Mouse (Mus musculus) NIH3T3 (cell line): ENCODE results near the gene Dazap2.

Source experiments
- DNase-seq: peaks from one replicate; pipeline ENCODE4 v3.0.0-alpha.2; 2012; ENCODE audit warnings: low read depth

Gene Dazap2

GRCm38 (mm10) chr15:100639972-100640750, 25.0 kb downstream of the Dazap2 start:
- DNase-seq: no peak

GRCm38 (mm10) chr15:100641226-100641810, 26.2 kb downstream of the Dazap2 start:
- DNase-seq: no peak

- no peak for DNase-seq
These were observed 27.3 kb downstream of the Dazap2 start for GRCm38 (mm10) chr15:100642451-100642850.

- no peak for DNase-seq
These were observed 31.0 kb downstream of the Dazap2 start for GRCm38 (mm10) chr15:100646161-100646560.

DNA sequence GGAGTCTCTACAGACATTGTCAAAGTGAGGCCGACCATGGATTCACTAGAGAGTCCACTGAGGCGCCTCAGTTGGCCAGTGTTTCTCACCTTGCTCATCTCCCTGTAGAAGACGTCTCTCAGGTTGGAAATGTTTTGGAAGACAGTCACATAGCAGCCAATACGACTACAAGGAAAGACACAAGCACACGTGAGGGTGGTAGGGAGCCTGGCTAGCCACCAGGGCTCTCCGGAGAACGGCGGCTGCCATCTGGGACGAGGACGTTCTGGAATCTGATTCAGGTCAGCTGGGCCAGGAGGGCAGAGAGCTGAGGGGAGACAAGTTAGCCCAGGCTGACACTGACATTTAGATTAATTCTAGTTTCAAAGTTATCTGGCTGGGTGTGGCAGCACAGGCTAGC, 35.0 kb downstream of the Dazap2 start:
- no peak for DNase-seq

DNA sequence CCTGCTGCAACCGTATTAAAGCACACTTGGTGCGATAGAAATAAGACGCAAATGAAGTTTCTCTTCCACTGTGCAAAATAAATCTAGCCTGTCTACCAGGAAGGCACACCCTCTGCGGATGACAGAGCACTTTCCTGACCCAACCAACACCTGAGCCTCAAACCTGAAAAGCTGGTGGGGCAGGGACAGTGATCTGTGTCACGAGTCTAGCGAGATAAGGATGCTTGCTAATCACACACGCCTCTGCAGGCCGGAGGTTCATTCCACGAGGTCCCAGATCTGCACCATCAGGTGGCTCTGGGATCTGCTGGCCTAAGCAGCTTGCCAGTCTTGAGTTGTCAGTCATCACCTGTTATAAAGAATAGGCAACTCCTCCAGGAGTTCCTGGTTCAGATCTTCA, 36.5 kb downstream of the Dazap2 start:
- no peak for DNase-seq

- DNase-seq: no peak
These were observed 39.1 kb downstream of the Dazap2 start for GRCm38 (mm10) chr15:100654271-100654670.

- DNase-seq: no peak
These were observed 40.1 kb downstream of the Dazap2 start for GRCm38 (mm10) chr15:100655201-100655600.

DNA sequence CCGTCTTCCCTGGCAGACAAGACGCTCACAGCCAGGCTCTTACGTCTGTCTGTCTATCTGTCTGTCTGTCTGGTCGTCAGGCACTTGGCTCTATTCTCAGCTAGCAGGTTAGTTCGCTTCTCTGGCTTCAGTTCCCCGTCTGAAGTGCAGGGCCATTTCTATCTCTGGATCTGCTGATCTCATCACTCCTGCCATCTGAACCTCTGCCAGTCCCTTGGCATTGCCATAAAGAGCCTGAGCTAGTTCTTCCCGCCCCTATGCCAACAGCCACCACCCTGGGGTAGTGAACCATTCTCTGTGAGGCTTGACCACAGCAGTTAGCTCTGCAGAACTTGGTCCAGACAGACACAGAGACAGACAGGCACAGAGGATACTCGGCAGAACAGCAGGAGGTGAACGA, 45.2 kb downstream of the Dazap2 start:
- DNase-seq: no peak

DNA sequence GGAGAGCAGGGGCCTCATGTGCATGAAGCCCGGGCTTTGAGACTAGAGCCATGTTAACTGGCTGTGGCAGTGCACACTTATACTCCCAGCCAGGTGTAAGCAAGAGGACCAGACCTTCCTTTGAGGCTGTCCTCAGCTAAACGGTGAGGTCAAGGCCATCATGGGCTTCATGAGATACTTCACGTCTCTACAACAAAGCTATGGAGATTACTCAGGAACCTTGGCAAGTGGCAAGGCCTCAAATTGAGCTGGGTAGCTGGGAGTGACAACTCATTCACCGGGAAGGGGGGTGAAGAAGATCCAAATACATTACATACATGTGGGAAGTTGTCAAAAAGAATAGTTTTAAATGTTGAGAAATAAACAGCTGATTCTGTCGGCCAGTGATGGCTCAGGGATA, 45.7 kb downstream of the Dazap2 start:
- no peak for DNase-seq

DNA sequence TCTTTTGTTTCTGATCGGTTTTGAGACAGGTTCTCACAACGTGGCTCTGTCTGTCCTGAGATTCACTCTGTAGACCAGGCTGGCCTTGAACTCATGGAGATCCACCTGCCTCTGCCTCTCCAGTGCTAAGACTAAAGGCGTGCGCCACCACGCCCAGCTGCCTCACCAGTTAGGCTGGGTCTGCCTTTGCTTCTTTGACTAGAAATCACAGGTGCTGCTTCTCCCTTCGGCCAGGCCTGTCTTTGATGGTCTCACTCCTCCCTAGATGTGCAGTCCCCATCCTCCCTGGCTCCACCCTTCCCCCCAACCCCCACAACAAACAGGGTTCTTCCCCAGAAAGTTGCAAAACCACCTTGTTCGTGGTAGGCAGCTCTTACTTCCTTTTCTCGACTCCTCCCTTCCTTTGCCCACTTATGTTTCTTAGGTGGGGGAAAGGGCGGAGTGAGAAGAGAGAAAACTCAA, 49.7 kb downstream of the Dazap2 start:
- no peak for DNase-seq

DNA sequence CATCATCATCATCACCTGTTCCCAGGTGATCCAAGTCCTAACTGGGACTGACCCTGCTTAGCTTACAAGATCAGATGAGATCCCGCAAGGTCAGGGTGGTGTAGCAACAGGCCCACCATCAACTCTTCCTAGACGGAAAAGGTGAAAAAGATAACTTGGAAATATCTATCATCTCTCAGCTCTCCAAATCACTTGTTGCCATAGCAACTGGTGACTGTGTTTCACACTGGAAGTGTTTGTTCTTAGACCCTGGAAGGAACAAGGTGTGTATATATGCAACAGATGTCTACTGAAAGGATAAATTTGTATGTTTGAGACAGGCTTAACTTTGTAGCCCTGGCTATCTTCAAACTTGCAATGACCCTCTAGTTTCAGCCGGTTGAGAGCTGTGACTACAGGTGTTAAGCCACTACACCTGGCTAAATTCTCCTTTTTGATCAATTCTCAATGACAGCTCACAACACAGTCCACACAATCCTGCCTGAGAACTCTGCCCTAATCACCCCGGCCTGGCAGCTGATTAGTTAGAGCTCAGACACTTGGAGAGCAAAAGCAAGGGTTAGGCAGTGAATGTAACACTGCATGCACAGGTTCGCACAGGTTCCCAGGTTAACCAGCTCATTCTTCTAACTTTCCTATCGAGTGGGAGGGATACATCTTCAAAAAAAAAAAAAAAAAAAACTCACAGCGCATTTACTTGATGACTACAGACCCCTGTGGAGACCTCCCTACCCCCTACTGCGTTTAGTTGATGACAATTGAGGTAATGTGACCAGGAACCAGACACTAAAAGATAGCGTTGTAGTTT, 50.5 kb downstream of the Dazap2 start:
- no peak for DNase-seq

- no peak for DNase-seq
These were observed 51.1 kb downstream of the Dazap2 start for GRCm38 (mm10) chr15:100666219-100666696.

DNA sequence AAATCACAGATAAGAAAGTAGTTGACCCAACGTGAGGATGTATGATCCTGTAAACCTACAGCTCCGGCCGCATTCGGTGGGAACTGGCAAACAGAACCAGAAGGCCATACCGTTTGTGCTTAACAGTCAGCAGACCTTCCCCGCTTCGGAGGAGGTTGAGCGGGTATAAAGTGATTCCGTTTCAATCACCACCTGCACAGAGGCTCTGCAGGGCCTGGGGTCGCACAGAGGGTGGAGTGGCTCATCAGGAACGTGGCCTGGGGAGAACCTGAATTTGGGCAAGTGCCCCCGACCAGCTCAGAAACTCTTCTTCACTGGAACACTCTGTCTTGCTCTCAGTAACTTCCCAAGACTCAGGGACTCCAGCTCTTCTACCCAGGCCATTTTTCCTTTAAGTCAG, 51.7 kb downstream of the Dazap2 start:
- DNase-seq: no peak

DNA sequence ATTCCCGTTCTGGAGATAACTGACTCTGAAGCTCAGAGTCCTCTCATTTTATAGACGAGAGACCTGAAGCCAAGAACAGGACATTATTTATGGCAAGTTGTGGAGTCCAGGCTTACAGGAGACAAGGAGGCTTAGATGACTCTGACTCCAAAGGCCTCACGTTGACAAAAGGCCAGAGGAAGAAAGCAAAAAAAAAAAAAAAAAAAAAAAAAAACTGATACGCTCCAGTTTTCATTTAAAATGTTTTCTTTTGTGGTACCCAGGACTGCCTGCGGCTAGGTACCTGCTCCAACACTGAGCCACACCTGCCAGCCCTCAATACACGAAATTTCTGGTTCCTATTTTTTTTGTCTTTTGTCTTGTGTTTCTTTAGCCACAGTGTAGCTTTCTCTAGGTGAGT, 52.3 kb downstream of the Dazap2 start:
- no peak for DNase-seq

DNA sequence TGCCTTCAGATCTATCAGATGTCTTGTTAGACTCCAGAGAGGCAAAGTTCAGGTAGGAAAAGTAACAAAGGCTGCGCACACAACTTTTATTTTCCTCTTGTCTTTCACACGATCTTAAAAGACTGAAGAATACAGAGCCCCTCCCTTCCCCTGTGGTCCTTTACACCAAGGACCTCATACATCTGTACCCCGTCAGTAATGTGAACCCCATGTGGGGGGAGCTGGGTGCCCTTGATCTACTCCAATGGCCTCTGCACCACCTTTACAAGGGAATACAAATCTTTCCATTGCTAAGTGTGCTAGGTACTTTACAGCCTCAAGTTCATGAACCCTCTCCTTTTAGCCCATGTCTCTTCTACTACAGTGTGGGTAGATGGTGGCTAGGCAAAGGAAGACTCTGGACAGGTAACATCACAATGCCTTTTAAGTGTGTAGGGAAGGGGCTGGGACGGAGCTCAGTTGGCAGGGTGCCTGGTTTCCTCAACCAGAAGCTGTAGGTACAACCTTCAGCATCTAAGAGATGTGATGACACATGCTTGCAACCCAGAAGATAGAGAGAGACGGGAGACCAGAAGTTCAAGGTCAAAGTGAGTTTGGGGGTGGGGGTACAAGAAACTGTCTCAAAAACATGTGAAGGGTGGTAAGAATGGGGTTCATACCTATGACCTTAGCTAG, 52.9 kb downstream of the Dazap2 start:
- no peak for DNase-seq

- no peak for DNase-seq
These were observed 54.2 kb downstream of the Dazap2 start, which contains the start of gene Bin2 for GRCm38 (mm10) chr15:100669337-100669736. Gene Bin2 (minus strand): TSS chr15:100669553.

DNA sequence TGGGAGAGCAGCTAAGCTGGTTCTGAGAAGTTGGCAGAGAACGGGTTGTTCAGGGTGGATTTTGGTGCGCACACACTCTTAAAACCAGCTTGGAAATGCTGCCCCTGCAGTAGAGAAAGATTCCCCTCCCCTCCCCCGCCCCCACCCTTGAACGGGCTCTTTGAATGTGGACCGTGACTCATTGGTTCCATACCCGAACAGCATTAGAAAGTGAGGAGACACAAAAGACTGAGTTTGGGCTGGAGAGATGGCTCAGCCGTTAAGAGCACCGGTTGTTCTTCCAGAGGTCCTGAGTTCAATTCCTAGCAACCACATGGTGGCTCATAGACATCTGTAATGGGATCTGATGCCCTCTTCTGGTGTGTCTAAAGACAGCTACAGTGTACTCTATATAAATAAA, 54.9 kb downstream of the Dazap2 start:
- DNase-seq: peak; percentile 24
